Mouse (Mus musculus): ENCODE data around the gene Cinp. TPM values are rescaled to one million over a fixed set of nuclear protein-coding genes. Genes with fewer than 3 reads are reported as not detected.

Gene Cinp
- polyA plus RNA-seq, 1 experiment = not detected

DNA sequence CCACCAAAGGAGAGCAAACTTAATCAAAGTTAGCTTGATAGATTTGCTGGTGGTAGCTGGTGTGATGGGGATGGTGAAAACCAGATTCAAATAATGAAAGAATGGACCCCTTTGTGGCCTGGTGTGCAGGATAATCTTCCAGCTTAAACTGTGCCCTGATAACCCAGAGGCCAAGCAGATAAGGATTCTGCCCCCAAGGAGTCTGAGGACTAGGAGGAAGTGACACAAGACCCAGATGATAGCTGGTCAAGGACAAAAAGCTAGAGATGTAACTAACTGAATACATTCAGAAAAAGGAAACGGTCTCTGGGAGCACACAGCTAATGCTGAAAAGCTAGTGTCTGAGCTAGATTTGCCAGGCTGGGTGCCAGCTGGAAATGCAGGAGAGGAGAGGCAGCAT, 37.0 kb downstream of the Cinp start:
- Histone ChIP-seq H3K4me3 (ENCODE audit: insufficient read depth, low read depth, low read length) (no peak overlapping the region), H3K4me1 (ENCODE audit: control insufficient read depth, insufficient read depth, low read length) (peaks cover 10% of the 10 kb centered on the region), H3K27ac (ENCODE audit: insufficient read depth, low read depth, low read length) (no peak overlapping the region)
- 82% methylated on average over 1 of the region's 1 CpGs for WGBS
- TF ChIP-seq POLR2A (IDR thresholded peaks at IDR 0.05; ENCODE audit: insufficient read depth, low read depth, low read length) (no peak), CTCF (IDR thresholded peaks at IDR 0.05; ENCODE audit: insufficient read depth, low read depth, low read length) (no peak)

GRCm38 (mm10) chr12:110851414-110851813, 37.5 kb downstream of the Cinp start:
- no peak overlapping the region for H3K27ac ChIP-seq (ENCODE audit: insufficient read depth, low read depth, low read length)
- H3K4me1 ChIP-seq (ENCODE audit: control insufficient read depth, insufficient read depth, low read length) = peaks cover 10% of the 10 kb centered on the region
- 84% methylated on average over 12 of the region's 12 CpGs for WGBS
- no peak overlapping the region for H3K4me3 ChIP-seq (ENCODE audit: insufficient read depth, low read depth, low read length)
- TF ChIP-seq POLR2A (IDR thresholded peaks at IDR 0.05; ENCODE audit: insufficient read depth, low read depth, low read length) (no peak), CTCF (IDR thresholded peaks at IDR 0.05; ENCODE audit: insufficient read depth, low read depth, low read length) (no peak)

GRCm38 (mm10) chr12:110850929-110851256, 38.1 kb downstream of the Cinp start:
- TF ChIP-seq POLR2A (IDR thresholded peaks at IDR 0.05; ENCODE audit: insufficient read depth, low read depth, low read length) = no peak
- TF ChIP-seq CTCF (IDR thresholded peaks at IDR 0.05; ENCODE audit: insufficient read depth, low read depth, low read length) = no peak
- Histone ChIP-seq H3K4me3 (ENCODE audit: insufficient read depth, low read depth, low read length) (peak overlapping the region; percentile 92), H3K27ac (ENCODE audit: insufficient read depth, low read depth, low read length) (no peak overlapping the region), H3K4me1 (ENCODE audit: control insufficient read depth, insufficient read depth, low read length) (peaks cover 11% of the 10 kb centered on the region)
- WGBS = 14% methylated on average over 9 of the region's 9 CpGs

GRCm38 (mm10) chr12:110850010-110850928, 38.7 kb downstream of the Cinp start, which contains the start of gene Zfp839:
Gene Zfp839, plus strand, starts transcription at chr12:110850253.
- TF ChIP-seq CTCF (IDR thresholded peaks at IDR 0.05; ENCODE audit: insufficient read depth, low read depth, low read length) (no peak), POLR2A (IDR thresholded peaks at IDR 0.05; ENCODE audit: insufficient read depth, low read depth, low read length) (peak; percentile 65; the same call in 1 of the 2 replicates)
- Histone ChIP-seq H3K4me1 (ENCODE audit: control insufficient read depth, insufficient read depth, low read length) (peaks cover 16% of the 10 kb centered on the region), H3K4me3 (ENCODE audit: insufficient read depth, low read depth, low read length) (peak within 1 kb of the TSS; percentile 92), H3K27ac (ENCODE audit: insufficient read depth, low read depth, low read length) (peak within 1 kb of the TSS; percentile 61)
- WGBS = under 1% methylated on average over 88 of the region's 89 CpGs

DNA sequence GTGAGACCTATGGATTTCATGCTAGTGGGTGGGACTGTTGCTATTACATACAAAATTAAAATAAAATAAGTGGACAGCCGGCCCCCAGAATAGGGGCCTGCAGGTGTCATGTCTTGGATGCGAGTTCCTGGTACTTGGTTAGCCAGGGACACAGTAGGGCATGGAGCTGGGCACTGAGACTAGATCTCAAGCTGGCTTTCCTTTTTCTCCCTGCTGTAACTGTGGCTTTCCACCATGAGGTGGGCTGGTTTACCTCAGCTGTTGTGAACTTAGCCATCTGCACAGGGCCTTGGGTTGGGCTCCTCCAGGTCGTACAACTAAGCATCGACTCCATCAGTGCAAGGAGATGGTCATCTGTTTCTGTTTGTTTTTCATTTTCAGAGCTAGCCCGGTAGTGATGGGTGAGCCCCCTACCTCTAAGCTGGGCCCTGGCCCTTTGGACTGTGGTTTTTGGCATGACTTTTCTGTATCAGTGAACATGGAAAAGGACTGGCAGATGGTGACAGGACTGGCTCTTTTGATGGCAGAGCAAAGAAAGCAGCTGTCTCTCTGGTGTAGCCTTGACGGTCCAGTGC, 42.7 kb downstream of the Cinp start:
- Histone ChIP-seq H3K4me1 (ENCODE audit: control insufficient read depth, insufficient read depth, low read length) (peaks cover 26% of the 10 kb centered on the region), H3K27ac (ENCODE audit: insufficient read depth, low read depth, low read length) (no peak overlapping the region), H3K4me3 (ENCODE audit: insufficient read depth, low read depth, low read length) (no peak overlapping the region)
- WGBS = 80% methylated on average over 6 of the region's 6 CpGs
- TF ChIP-seq POLR2A (IDR thresholded peaks at IDR 0.05; ENCODE audit: insufficient read depth, low read depth, low read length) = no peak
- no peak for TF ChIP-seq CTCF (IDR thresholded peaks at IDR 0.05; ENCODE audit: insufficient read depth, low read depth, low read length)

DNA sequence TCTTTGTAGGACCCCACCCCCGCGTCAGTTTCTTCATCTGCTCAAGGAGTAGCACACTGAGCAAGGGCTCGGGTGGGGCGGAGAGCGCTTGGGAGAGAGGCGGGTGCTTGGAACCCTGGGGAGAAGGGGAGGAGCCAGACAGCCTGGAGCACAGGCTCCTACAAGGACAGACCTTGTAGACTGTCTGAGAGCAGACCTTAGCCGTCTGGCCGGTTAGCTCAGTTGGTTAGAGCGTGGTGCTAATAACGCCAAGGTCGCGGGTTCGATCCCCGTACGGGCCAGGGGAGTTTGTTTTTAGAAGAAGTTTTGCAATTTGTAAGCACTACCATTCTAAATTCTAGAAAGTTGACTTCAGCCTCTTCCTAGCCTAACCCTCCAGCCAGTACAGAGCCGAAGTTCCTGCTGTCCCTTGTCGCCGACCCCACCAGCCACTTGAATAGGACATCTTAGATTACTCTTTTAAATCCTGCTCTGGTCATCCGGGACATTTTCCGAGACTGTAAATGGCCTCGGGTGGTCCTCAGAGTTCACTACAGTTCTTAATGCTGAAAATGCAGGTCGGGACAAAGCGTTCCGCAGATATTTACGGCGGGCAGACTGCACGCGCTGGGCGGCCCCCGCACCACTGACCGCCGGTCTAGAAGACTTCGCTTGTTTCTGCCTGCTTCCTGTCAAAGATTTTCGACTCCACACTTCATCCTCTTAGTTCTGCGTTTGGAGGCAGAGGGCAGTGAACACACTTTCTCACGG, 43.6 kb downstream of the Cinp start:
- Histone ChIP-seq H3K4me1 (ENCODE audit: control insufficient read depth, insufficient read depth, low read length) (peaks cover 19% of the 10 kb centered on the region), H3K27ac (ENCODE audit: insufficient read depth, low read depth, low read length) (peak overlapping the region; percentile 48), H3K4me3 (ENCODE audit: insufficient read depth, low read depth, low read length) (peak overlapping the region; percentile 42)
- TF ChIP-seq CTCF (IDR thresholded peaks at IDR 0.05; ENCODE audit: insufficient read depth, low read depth, low read length) (no peak), POLR2A (IDR thresholded peaks at IDR 0.05; ENCODE audit: insufficient read depth, low read depth, low read length) (no peak)
- 1% methylated on average over 36 of the region's 36 CpGs for WGBS

DNA sequence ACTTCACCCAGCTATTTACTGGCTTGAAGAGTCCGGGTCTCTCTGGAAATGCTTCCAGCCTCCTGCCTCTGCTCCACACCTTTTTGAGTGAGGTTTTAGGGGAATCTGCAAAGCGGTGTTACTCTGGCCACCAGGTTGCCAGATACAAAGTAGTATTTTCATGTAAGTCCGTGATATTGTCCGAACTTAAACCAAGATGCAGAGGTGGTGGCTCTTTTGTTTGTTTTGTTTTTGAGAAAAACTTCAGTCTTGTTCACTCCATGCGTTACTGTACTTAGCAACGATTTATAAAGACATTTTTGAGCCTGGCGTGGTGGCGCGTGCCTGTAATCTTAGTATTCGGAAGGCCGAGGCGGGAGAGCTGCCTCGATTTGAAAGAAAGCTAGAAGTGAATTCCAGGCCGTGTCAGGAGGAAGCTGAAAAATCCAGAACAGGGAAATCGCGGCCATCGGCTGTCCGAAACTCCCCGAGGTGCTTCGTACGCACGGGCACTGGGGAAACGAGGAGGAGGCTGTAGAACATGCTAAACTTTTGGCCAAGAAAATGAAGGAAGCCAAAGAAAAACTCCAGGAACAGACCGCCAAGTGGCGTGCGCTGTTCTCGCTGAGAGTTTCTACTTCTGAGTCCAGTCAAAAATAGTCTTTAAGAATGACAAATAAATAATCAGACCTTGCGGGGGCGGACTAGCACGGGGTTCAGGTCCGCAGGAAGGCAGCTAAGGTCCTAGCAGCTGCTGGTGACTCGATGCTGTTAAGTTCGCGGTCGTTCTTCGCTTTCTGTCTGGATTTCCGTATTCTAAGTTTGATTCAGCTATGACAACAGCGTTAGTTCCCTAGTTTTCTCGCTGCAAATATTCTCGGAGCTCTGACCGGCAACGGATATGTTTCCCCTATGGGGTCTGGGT, 44.5 kb downstream of the Cinp start:
- TF ChIP-seq POLR2A (IDR thresholded peaks at IDR 0.05; ENCODE audit: insufficient read depth, low read depth, low read length) = no peak
- no peak for TF ChIP-seq CTCF (IDR thresholded peaks at IDR 0.05; ENCODE audit: insufficient read depth, low read depth, low read length)
- no peak overlapping the region for H3K27ac ChIP-seq (ENCODE audit: insufficient read depth, low read depth, low read length)
- H3K4me1 ChIP-seq (ENCODE audit: control insufficient read depth, insufficient read depth, low read length) = peaks cover 19% of the 10 kb centered on the region
- 5% methylated on average over 42 of the region's 42 CpGs for WGBS
- peak overlapping the region; percentile 42 for H3K4me3 ChIP-seq (ENCODE audit: insufficient read depth, low read depth, low read length)
